In genomic region chr13:93072871-93073411, GRCm38 (mm10) we compare ENCODE assay signal across 9 mouse cellular contexts.
DNase-seq lines count a peak whose midpoint lies in the region; ATAC-seq and TF ChIP-seq lines count a peak whose summit lies in the region.
"Had no signal": no experiment of that assay in that cellular context is flagged by ENCODE, and none has a peak within 500 bp of the region (broad histone marks: within the 10 kb centered on the region; RNA-seq: fewer than 3 reads in every experiment).

No protein-coding gene starts in this region.

- no peak overlapping the region; the same call in 1 of the 2 replicates for H3K4me3 ChIP-seq in layer of hippocampus, adult 2 months
- H3K4me3 ChIP-seq in embryonic facial prominence, embryonic 11.5 days (ENCODE audit: low read depth, low read length) = no peak overlapping the region
- H3K4me3 ChIP-seq in limb, embryonic 12.5 days (replicated peaks) = no peak overlapping the region
- no peak overlapping the region for H3K4me3 ChIP-seq in stomach, embryonic 16.5 days (replicated peaks; ENCODE audit: low read length)

- WGBS in embryonic facial prominence, embryonic 11.5 days = 9% methylated on average over 15 of the region's 15 CpGs
- WGBS in limb, embryonic 12.5 days = 10% methylated on average over 15 of the region's 15 CpGs
- WGBS in stomach, embryonic 16.5 days = 23% methylated on average over 15 of the region's 15 CpGs

- DNase-seq in layer of hippocampus, adult 2 months (ENCODE audit: low spot score in 2 of 2) = no peak
- no peak for DNase-seq in layer of hippocampus, postnatal 25 days (ENCODE audit: extremely low spot score in 1 of 2, low spot score in 1 of 2)
- DNase-seq in embryonic facial prominence, embryonic 11.5 days (ENCODE audit: low spot score) = peak; percentile 9
- no peak for DNase-seq in c-Kit-positive CD71-positive TER-119-positive erythroid progenitor cells, embryonic 14.5 days (ENCODE audit: low spot score)
- DNase-seq in left cerebral cortex, postnatal 25 days (ENCODE audit: low spot score in 2 of 2) = no peak
- no peak for DNase-seq in ovary, postnatal 10 days (ENCODE audit: low spot score)
- DNase-seq: kidney, adult 8-10 months had no signal

- no peaks in the 10 kb centered on the region for H3K27me3 ChIP-seq in embryonic facial prominence, embryonic 11.5 days (ENCODE audit: control insufficient read depth, insufficient read depth, low read length)
- H3K27me3 ChIP-seq in limb, embryonic 12.5 days = no peaks in the 10 kb centered on the region
- H3K27me3 ChIP-seq in stomach, embryonic 16.5 days (ENCODE audit: control insufficient read depth, insufficient read depth, low read length) = no peaks in the 10 kb centered on the region

- no peak for TF ChIP-seq CTCF in layer of hippocampus, adult 2 months (conservative IDR thresholded peaks at IDR 0.05)

- ATAC-seq in embryonic facial prominence, embryonic 11.5 days (replicated peaks; ENCODE audit: insufficient number of reproducible peaks, low FRiP score, low TSS enrichment, low read depth) = peak; percentile 61
- no peak for ATAC-seq in limb, embryonic 12.5 days (ENCODE audit: insufficient number of reproducible peaks, insufficient read depth, low FRiP score, low TSS enrichment, low read depth)
- peak; percentile 66; the same call in 1 of the 2 replicates for ATAC-seq in stomach, embryonic 16.5 days (ENCODE audit: insufficient read depth, low FRiP score)

- no peaks in the 10 kb centered on the region for H3K36me3 ChIP-seq in embryonic facial prominence, embryonic 11.5 days (replicated peaks; ENCODE audit: control insufficient read depth, insufficient read depth, low read depth, low read length)
- H3K36me3 ChIP-seq in limb, embryonic 12.5 days = no peaks in the 10 kb centered on the region
- no peaks in the 10 kb centered on the region for H3K36me3 ChIP-seq in stomach, embryonic 16.5 days (ENCODE audit: control insufficient read depth, insufficient read depth, low read length)

- intact Hi-C loops in left cerebral cortex, postnatal 25 days (cut with DNase I) = loop anchor here (5.0 kb wide), 1 partner anchor 86 kb away; no protein-coding TSS in a partner anchor

- H3K27ac ChIP-seq in layer of hippocampus, adult 2 months = peak overlapping the region; percentile 89
- no peak overlapping the region for H3K27ac ChIP-seq in embryonic facial prominence, embryonic 11.5 days (replicated peaks; ENCODE audit: low read depth, low read length)
- no peak overlapping the region for H3K27ac ChIP-seq in limb, embryonic 12.5 days
- no peak overlapping the region for H3K27ac ChIP-seq in stomach, embryonic 16.5 days (ENCODE audit: low read length)

- H3K4me1 ChIP-seq in embryonic facial prominence, embryonic 11.5 days (ENCODE audit: control insufficient read depth, insufficient read depth, low read length) = peaks cover 3% of the 10 kb centered on the region; the same call in 1 of the 2 replicates
- peaks cover 17% of the 10 kb centered on the region for H3K4me1 ChIP-seq in limb, embryonic 12.5 days (replicated peaks)
- peaks cover 5% of the 10 kb centered on the region for H3K4me1 ChIP-seq in stomach, embryonic 16.5 days (ENCODE audit: control insufficient read depth, insufficient read depth, low read length)

- no peak overlapping the region for H3K4me2 ChIP-seq in embryonic facial prominence, embryonic 11.5 days (ENCODE audit: low read depth, low read length)
- H3K4me2 ChIP-seq in limb, embryonic 12.5 days = peak overlapping the region; percentile 31
- no peak overlapping the region for H3K4me2 ChIP-seq in stomach, embryonic 16.5 days (ENCODE audit: low read depth, low read length)

- no peaks in the 10 kb centered on the region for H3K9me3 ChIP-seq in embryonic facial prominence, embryonic 11.5 days (replicated peaks; ENCODE audit: control insufficient read depth, low read length)
- H3K9me3 ChIP-seq in limb, embryonic 12.5 days = peaks cover 10% of the 10 kb centered on the region; the same call in 1 of the 2 replicates
- H3K9me3 ChIP-seq in stomach, embryonic 16.5 days (replicated peaks; ENCODE audit: control insufficient read depth, low read length) = peaks cover 7% of the 10 kb centered on the region; the same call in 1 of the 2 replicates

- H3K9ac ChIP-seq in embryonic facial prominence, embryonic 11.5 days (replicated peaks; ENCODE audit: low read length) = 0 out of 2 replicates have a peak overlapping the region, but pooled peaks have one; percentile 7
- no peak overlapping the region for H3K9ac ChIP-seq in limb, embryonic 12.5 days (replicated peaks)
- no peak overlapping the region for H3K9ac ChIP-seq in stomach, embryonic 16.5 days (ENCODE audit: low read length)
